Mouse (Mus musculus): ENCODE results near the gene Gm21312. TPM values are rescaled to one million over a fixed set of nuclear protein-coding genes. Genes with fewer than 3 reads are reported as not detected.

Gene Gm21312
- polyA plus RNA-seq (2017; shearing (Covaris generic)), result not detected

GRCm38 (mm10) chr10:104176724-104177123, at the start of gene Gm21312:
TSS of gene Gm21312 (plus strand) at chr10:104177024.

GRCm38 (mm10) chr10:104142687-104143086, 34.1 kb upstream of the Gm21312 start, which contains the start of gene Gm21293:
TSS of gene Gm21293 (plus strand) at chr10:104142987.

GRCm38 (mm10) chr10:104151197-104151596, 25.6 kb upstream of the Gm21312 start, which contains the start of gene Gm6763:
TSS of gene Gm6763 (plus strand) at chr10:104151497.

GRCm38 (mm10) chr10:104159706-104160105, 17.1 kb upstream of the Gm21312 start, which contains the start of gene Gm8764:
TSS of gene Gm8764 (plus strand) at chr10:104160006.

GRCm38 (mm10) chr10:104168215-104168614, 8.6 kb upstream of the Gm21312 start, which contains the start of gene Gm21304:
TSS of gene Gm21304 (plus strand) at chr10:104168515.

GRCm38 (mm10) chr10:104185233-104185632, 8.4 kb downstream of the Gm21312 start, which contains the start of gene Gm20765:
TSS of gene Gm20765 (plus strand) at chr10:104185533.

GRCm38 (mm10) chr10:104193742-104194141, 16.9 kb downstream of the Gm21312 start, which contains the start of gene Gm4340:
TSS of gene Gm4340 (plus strand) at chr10:104194042.

Other genes starting within 250 kb of the Gm21312 start
- gene Gm21293, start 34.0 kb upstream of the Gm21312 start, polyA plus RNA-seq (2017; shearing (Covaris generic)), result not detected
- not detected for gene Gm6763, start 25.5 kb upstream of the Gm21312 start, polyA plus RNA-seq (2017; shearing (Covaris generic))
- gene Gm8764, start 17.0 kb upstream of the Gm21312 start, polyA plus RNA-seq (2017; shearing (Covaris generic)), result not detected
- gene Gm21304, start 8.5 kb upstream of the Gm21312 start, polyA plus RNA-seq (2017; shearing (Covaris generic)), result not detected
- not detected for gene Gm20765, start 8.5 kb downstream of the Gm21312 start, polyA plus RNA-seq (2017; shearing (Covaris generic))
- not detected for gene Gm4340, start 17.0 kb downstream of the Gm21312 start, polyA plus RNA-seq (2017; shearing (Covaris generic))

Measured in CD4-positive, CD25-positive, alpha-beta regulatory T cell, adult 9 weeks (primary cell).